Mouse (Mus musculus): ENCODE measurements around the gene Ifi213. TPM values are rescaled to one million over a fixed set of nuclear protein-coding genes. Genes with fewer than 3 reads are reported as not detected.
"Not testable (repeated sequence)": the region's sequence is repeated elsewhere in the genome, so short reads cannot be mapped to it uniquely, and the experiment has no call there.

The Ifi213 gene
- polyA plus RNA-seq (2014; fragmentation: Nextera tagmentation; extraction: Ambion mirVana) = not detected in 2 replicates

DNA sequence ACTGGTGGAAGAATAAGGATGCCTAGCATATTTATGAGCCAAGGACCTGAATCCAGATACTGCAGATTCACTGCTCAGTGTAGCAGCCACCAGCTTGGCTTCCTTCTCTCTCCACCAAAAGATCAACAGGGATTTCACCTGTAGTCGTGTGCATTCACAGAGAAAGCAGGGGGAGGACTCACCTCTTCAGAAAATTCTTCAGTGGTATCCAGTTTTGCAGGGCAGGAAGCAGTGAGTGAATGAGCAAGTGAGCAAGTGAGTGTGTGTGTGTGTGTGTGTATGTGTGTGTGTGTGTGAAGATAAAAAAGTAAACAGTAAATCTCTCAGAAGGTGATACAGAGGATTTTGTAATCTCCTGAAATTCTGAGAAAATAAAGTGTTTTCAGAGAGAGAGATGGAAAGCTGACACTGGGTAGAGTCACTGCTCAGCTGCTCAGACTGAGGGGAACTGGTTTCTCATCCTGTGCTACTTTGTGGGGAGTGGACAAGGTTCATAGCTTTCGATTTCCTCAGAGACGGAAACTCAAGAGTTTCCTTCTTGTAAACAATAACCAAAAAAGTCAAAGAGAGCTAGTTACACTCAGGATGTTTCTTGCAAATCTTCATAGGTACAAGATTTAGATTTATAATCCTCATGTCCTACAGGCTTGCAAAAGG is at the start of gene Ifi213:
Gene Ifi213, minus strand, starts transcription at position 437 of the 657 bp plus-strand sequence.
- DNase-seq; ATAC-seq (ENCODE audit: insufficient read depth); H3K27ac ChIP-seq (ENCODE audit: low read depth); H3K27me3 ChIP-seq (ENCODE audit: insufficient read depth, low read length); H3K4me1 ChIP-seq (ENCODE audit: insufficient read depth); H3K9me3 ChIP-seq (ENCODE audit: low read depth, low read length); H3K4me2 ChIP-seq; H3K9ac ChIP-seq; H3K4me3 ChIP-seq (ENCODE audit: low read depth, low read length); H3K36me3 ChIP-seq (ENCODE audit: insufficient read depth): not testable (repeated sequence)
- WGBS = 65% methylated on average over 3 of the region's 3 CpGs

- H3K4me3 ChIP-seq (ENCODE audit: low read depth, low read length) = no peak overlapping the region
- H3K9me3 ChIP-seq (ENCODE audit: low read depth, low read length) = no peaks in the 10 kb centered on the region
- H3K27me3 ChIP-seq (ENCODE audit: insufficient read depth, low read length) = no peaks in the 10 kb centered on the region
- H3K9ac ChIP-seq = no peak overlapping the region
- H3K4me2 ChIP-seq = no peak overlapping the region
- H3K27ac ChIP-seq (ENCODE audit: low read depth) = no peak overlapping the region
- 68% methylated on average over 2 of the region's 2 CpGs for WGBS
- TF ChIP-seq CTCF (IDR thresholded peaks at IDR 0.05; ENCODE audit: low read depth) = no peak
- DNase-seq (no peak), ATAC-seq (ENCODE audit: insufficient read depth) (no peak)
- no peaks in the 10 kb centered on the region for H3K4me1 ChIP-seq (ENCODE audit: insufficient read depth)
- no peaks in the 10 kb centered on the region for H3K36me3 ChIP-seq (ENCODE audit: insufficient read depth)
These were observed 46.3 kb upstream of the Ifi213 start for GRCm38 (mm10) chr1:173645393-173645792.

GRCm38 (mm10) chr1:173633969-173634645 is 35.0 kb upstream of the Ifi213 start:
- WGBS = 87% methylated on average over 5 of the region's 5 CpGs
- no peak overlapping the region for H3K4me3 ChIP-seq (ENCODE audit: low read depth, low read length)
- H3K9me3 ChIP-seq (ENCODE audit: low read depth, low read length) = no peaks in the 10 kb centered on the region
- no peak overlapping the region for H3K9ac ChIP-seq
- no peak overlapping the region for H3K27ac ChIP-seq (ENCODE audit: low read depth)
- no peak for TF ChIP-seq CTCF (IDR thresholded peaks at IDR 0.05; ENCODE audit: low read depth)
- H3K4me1 ChIP-seq (ENCODE audit: insufficient read depth) = no peaks in the 10 kb centered on the region
- no peaks in the 10 kb centered on the region for H3K27me3 ChIP-seq (ENCODE audit: insufficient read depth, low read length)
- ATAC-seq (ENCODE audit: insufficient read depth) = no peak
- no peak for DNase-seq
- H3K36me3 ChIP-seq (ENCODE audit: insufficient read depth) = no peaks in the 10 kb centered on the region
- H3K4me2 ChIP-seq = no peak overlapping the region

- not testable (repeated sequence) for H3K4me1 ChIP-seq (ENCODE audit: insufficient read depth); H3K27me3 ChIP-seq (ENCODE audit: insufficient read depth, low read length); H3K4me3 ChIP-seq (ENCODE audit: low read depth, low read length); ATAC-seq (ENCODE audit: insufficient read depth); H3K9me3 ChIP-seq (ENCODE audit: low read depth, low read length); H3K4me2 ChIP-seq; H3K36me3 ChIP-seq (ENCODE audit: insufficient read depth); H3K27ac ChIP-seq (ENCODE audit: low read depth); H3K9ac ChIP-seq; DNase-seq
- WGBS = 70% methylated on average over 2 of the region's 2 CpGs
These were observed 31.5 kb upstream of the Ifi213 start, which contains the start of gene Ifi209 for GRCm38 (mm10) chr1:173630622-173631021. Gene Ifi209, plus strand, starts transcription at chr1:173630917.

DNA sequence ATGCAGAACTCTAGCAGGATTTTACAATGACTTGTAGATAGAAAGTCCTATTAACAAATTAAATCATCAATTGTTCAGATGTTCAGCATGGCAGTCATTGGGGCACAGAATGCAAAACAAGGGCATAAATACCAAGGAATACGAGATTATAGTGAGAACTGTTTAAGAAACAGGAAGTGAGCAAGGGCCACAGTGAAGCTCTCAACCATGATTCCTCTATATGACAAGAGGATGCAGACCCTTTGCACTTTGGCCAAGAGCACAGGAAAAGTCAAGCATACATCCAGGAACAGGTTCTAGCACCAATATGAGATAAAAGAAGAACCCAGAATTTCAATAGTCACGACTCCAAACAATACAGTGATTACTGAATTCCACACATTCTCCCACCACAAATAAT is 27.6 kb upstream of the Ifi213 start:
- ATAC-seq (ENCODE audit: insufficient read depth) = no peak
- H3K4me3 ChIP-seq (ENCODE audit: low read depth, low read length) = no peak overlapping the region
- WGBS = 55% methylated on average over 2 of the region's 2 CpGs
- no peaks in the 10 kb centered on the region for H3K36me3 ChIP-seq (ENCODE audit: insufficient read depth)
- H3K27ac ChIP-seq (ENCODE audit: low read depth) = no peak overlapping the region
- no peaks in the 10 kb centered on the region for H3K4me1 ChIP-seq (ENCODE audit: insufficient read depth)
- no peaks in the 10 kb centered on the region for H3K9me3 ChIP-seq (ENCODE audit: low read depth, low read length)
- no peak for TF ChIP-seq CTCF (IDR thresholded peaks at IDR 0.05; ENCODE audit: low read depth)
- no peaks in the 10 kb centered on the region for H3K27me3 ChIP-seq (ENCODE audit: insufficient read depth, low read length)
- no peak for DNase-seq
- H3K9ac ChIP-seq = no peak overlapping the region
- no peak overlapping the region for H3K4me2 ChIP-seq

DNA sequence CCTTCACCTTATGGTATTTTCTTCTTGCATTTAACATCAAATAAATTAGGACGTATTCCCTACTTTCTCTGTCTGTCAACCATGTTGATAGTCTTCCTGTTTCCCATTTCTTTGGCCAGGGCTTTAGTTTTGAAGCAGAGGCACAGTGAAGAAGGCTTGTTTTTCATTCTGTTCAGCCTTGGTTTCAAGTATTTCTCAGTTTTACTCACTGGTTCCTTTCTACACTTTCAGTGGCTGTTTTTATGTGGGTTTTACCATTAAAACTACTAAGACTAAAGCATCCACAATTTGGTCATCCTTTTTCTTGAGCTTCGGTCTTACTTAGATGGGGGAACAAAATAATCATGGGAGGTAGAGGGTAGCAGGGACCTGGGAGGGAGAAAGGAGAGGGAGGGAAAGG is 25.0 kb upstream of the Ifi213 start:
- H3K4me2 ChIP-seq = no peak overlapping the region
- H3K4me3 ChIP-seq (ENCODE audit: low read depth, low read length) = no peak overlapping the region
- no peaks in the 10 kb centered on the region for H3K4me1 ChIP-seq (ENCODE audit: insufficient read depth)
- no peaks in the 10 kb centered on the region for H3K9me3 ChIP-seq (ENCODE audit: low read depth, low read length)
- 76% methylated on average over 2 of the region's 2 CpGs for WGBS
- DNase-seq (no peak), ATAC-seq (ENCODE audit: insufficient read depth) (no peak)
- no peaks in the 10 kb centered on the region for H3K27me3 ChIP-seq (ENCODE audit: insufficient read depth, low read length)
- H3K27ac ChIP-seq (ENCODE audit: low read depth) = no peak overlapping the region
- no peak overlapping the region for H3K9ac ChIP-seq
- TF ChIP-seq CTCF (IDR thresholded peaks at IDR 0.05; ENCODE audit: low read depth) = no peak
- H3K36me3 ChIP-seq (ENCODE audit: insufficient read depth) = no peaks in the 10 kb centered on the region

DNA sequence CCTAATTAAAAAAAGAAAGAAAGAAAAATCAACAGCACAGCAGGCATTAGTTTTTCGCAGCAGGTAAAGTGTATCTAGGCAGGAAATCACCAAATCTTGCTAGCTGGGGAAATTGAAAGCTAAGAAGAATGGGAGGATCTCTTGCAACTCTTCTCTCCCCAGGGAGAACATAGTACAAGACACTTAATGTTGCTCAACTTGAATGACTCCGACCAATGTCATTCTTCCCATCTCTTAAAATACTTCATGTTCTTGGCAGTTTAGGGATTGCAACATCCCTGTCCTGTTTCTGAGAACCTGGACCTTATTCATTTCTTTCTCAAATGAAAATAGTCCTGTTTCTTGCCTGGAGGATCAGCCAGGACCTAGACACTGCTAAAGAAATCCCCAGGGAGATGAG is 23.1 kb upstream of the Ifi213 start:
- H3K4me3 ChIP-seq (ENCODE audit: low read depth, low read length); ATAC-seq (ENCODE audit: insufficient read depth); H3K4me1 ChIP-seq (ENCODE audit: insufficient read depth); H3K36me3 ChIP-seq (ENCODE audit: insufficient read depth); H3K9me3 ChIP-seq (ENCODE audit: low read depth, low read length); H3K4me2 ChIP-seq; DNase-seq; H3K27me3 ChIP-seq (ENCODE audit: insufficient read depth, low read length); H3K9ac ChIP-seq; H3K27ac ChIP-seq (ENCODE audit: low read depth): not testable (repeated sequence)
- WGBS = 75% methylated on average over 2 of the region's 2 CpGs

- not testable (repeated sequence) for H3K4me2 ChIP-seq; H3K9me3 ChIP-seq (ENCODE audit: low read depth, low read length); H3K27me3 ChIP-seq (ENCODE audit: insufficient read depth, low read length); DNase-seq; H3K4me3 ChIP-seq (ENCODE audit: low read depth, low read length); H3K9ac ChIP-seq; H3K36me3 ChIP-seq (ENCODE audit: insufficient read depth); H3K27ac ChIP-seq (ENCODE audit: low read depth); H3K4me1 ChIP-seq (ENCODE audit: insufficient read depth); ATAC-seq (ENCODE audit: insufficient read depth)
- WGBS = 72% methylated on average over 3 of the region's 3 CpGs
These were observed 11.2 kb upstream of the Ifi213 start for GRCm38 (mm10) chr1:173610291-173610690.

- H3K9me3 ChIP-seq (ENCODE audit: low read depth, low read length); H3K9ac ChIP-seq; ATAC-seq (ENCODE audit: insufficient read depth); H3K4me1 ChIP-seq (ENCODE audit: insufficient read depth); H3K27ac ChIP-seq (ENCODE audit: low read depth); H3K36me3 ChIP-seq (ENCODE audit: insufficient read depth); H3K4me3 ChIP-seq (ENCODE audit: low read depth, low read length); H3K27me3 ChIP-seq (ENCODE audit: insufficient read depth, low read length); H3K4me2 ChIP-seq; DNase-seq: not testable (repeated sequence)
- 80% methylated on average over 2 of the region's 2 CpGs for WGBS
These were observed 9.4 kb downstream of the Ifi213 start for GRCm38 (mm10) chr1:173589698-173590097.

Data from lung, embryonic 14.5 days (tissue).